ENCODE assay signal across 13 mouse cellular contexts in genomic region chr10:117659819-117660218, GRCm38 (mm10). TPM values are rescaled to one million over a fixed set of nuclear protein-coding genes. Genes with fewer than 3 reads are reported as not detected.
DNase-seq lines count a peak whose midpoint lies in the region; ATAC-seq and TF ChIP-seq lines count a peak whose summit lies in the region.
"Had no signal": no experiment of that assay in that cellular context is flagged by ENCODE, and none has a peak within 500 bp of the region (broad histone marks: within the 10 kb centered on the region; RNA-seq: fewer than 3 reads in every experiment).

No protein-coding gene starts in this region.

- no peaks in the 10 kb centered on the region for H3K36me3 ChIP-seq in heart, adult 2 months (ENCODE audit: control insufficient read depth, insufficient read depth, low read length)
- no peaks in the 10 kb centered on the region for H3K36me3 ChIP-seq in limb, embryonic 11.5 days (ENCODE audit: control insufficient read depth, insufficient read depth, low read length)
- H3K36me3 ChIP-seq: midbrain, embryonic 12.5 days; neural tube, embryonic 13.5 days had no signal

- DNase-seq in heart, adult 2 months: peak in 1 of 2 experiments; percentile 44
- no peak for DNase-seq in heart, postnatal 10 days
- DNase-seq in T-cell, adult 2 months (ENCODE audit: low spot score): peak; percentile 63
- DNase-seq in limb, embryonic 11.5 days (ENCODE audit: low spot score): no peak
- peak; percentile 58 to 68 for DNase-seq in thymus, postnatal 10 days (ENCODE audit: low spot score in 2 of 2)
- DNase-seq in cerebellum, postnatal 4 days (ENCODE audit: low spot score in 2 of 2): no peak
- no peak for DNase-seq in gastrocnemius, postnatal 4 days (ENCODE audit: low spot score in 2 of 2)
- no peak for DNase-seq in gastrocnemius, postnatal 14 days
- DNase-seq: cerebellum, adult 8-10 months; kidney, adult 8-10 months; lung, embryonic 14.5 days had no signal

- 35% methylated on average over 11 of the region's 11 CpGs for WGBS in heart, adult 2 months
- WGBS in limb, embryonic 11.5 days: 60% methylated on average over 11 of the region's 11 CpGs

- no peaks in the 10 kb centered on the region for H3K9me3 ChIP-seq in limb, embryonic 11.5 days (ENCODE audit: control insufficient read depth, low read length)
- H3K9me3 ChIP-seq: midbrain, embryonic 12.5 days; neural tube, embryonic 13.5 days had no signal

- TF ChIP-seq POLR2A in heart, adult 2 months (IDR thresholded peaks at IDR 0.05; ENCODE audit: insufficient read depth, low read depth, low read length): no peak

- H3K27me3 ChIP-seq in heart, adult 2 months (ENCODE audit: control insufficient read depth, insufficient read depth, low read length): no peaks in the 10 kb centered on the region
- H3K27me3 ChIP-seq in limb, embryonic 11.5 days (ENCODE audit: control insufficient read depth, insufficient read depth, low read length): no peaks in the 10 kb centered on the region
- H3K27me3 ChIP-seq: midbrain, embryonic 12.5 days; neural tube, embryonic 13.5 days had no signal

- no peaks in the 10 kb centered on the region for H3K79me2 ChIP-seq in heart, adult 2 months (replicated peaks; ENCODE audit: control insufficient read depth, insufficient read depth, low read length)

- H3K4me1 ChIP-seq in heart, adult 2 months (ENCODE audit: control insufficient read depth, insufficient read depth, low read length): peaks cover 2% of the 10 kb centered on the region
- H3K4me1 ChIP-seq in limb, embryonic 11.5 days (ENCODE audit: control insufficient read depth, insufficient read depth, low read length): peaks cover 6% of the 10 kb centered on the region

- no peak for TF ChIP-seq CTCF in heart, adult 2 months (IDR thresholded peaks at IDR 0.05)

- H3K4me2 ChIP-seq in limb, embryonic 11.5 days (ENCODE audit: low read depth, severe bottlenecking): no peak overlapping the region
- H3K4me2 ChIP-seq: lung, embryonic 14.5 days; midbrain, embryonic 12.5 days; neural tube, embryonic 13.5 days had no signal

- intact Hi-C loops in heart, adult 2 months (cut with DNase I): no loop called here
- intact Hi-C loops in heart, postnatal 10 days (cut with DNase I): no loop called here
- intact Hi-C loops in gastrocnemius, postnatal 14 days (cut with DNase I; ENCODE audit: low total_unique reads): no loop called here

- no peak overlapping the region for H3K9ac ChIP-seq in heart, adult 2 months (ENCODE audit: low read depth, low read length)
- H3K9ac ChIP-seq in limb, embryonic 11.5 days (ENCODE audit: low read length): no peak overlapping the region
- H3K9ac ChIP-seq: lung, embryonic 14.5 days; midbrain, embryonic 12.5 days; neural tube, embryonic 13.5 days had no signal

- peak overlapping the region; percentile 55 for H3K27ac ChIP-seq in heart, adult 2 months
- peak overlapping the region; percentile 59; the same call in 1 of the 2 replicates for H3K27ac ChIP-seq in limb, embryonic 11.5 days (replicated peaks; ENCODE audit: low read depth, low read length)
- H3K27ac ChIP-seq: midbrain, embryonic 12.5 days; neural tube, embryonic 13.5 days had no signal

- H3K4me3 ChIP-seq in heart, adult 2 months: no peak overlapping the region
- H3K4me3 ChIP-seq in limb, embryonic 11.5 days (ENCODE audit: low read depth, low read length): no peak overlapping the region
- H3K4me3 ChIP-seq: midbrain, embryonic 12.5 days; neural tube, embryonic 13.5 days had no signal

- TF ChIP-seq EP300 in heart, adult 2 months (IDR thresholded peaks at IDR 0.05; ENCODE audit: insufficient read depth, low read depth, low read length): no peak

- no peak for ATAC-seq in limb, embryonic 11.5 days (ENCODE audit: insufficient number of reproducible peaks, low FRiP score, low TSS enrichment, low read depth)

RNA-seq across cellular contexts. Expression of gene Cpm, which starts 30.5 kb away (rescaled TPM):
- 1 to 10 TPM; 2.8 to 4.0 TPM for total RNA-seq in heart, adult 2 months (2021)
- polyA plus RNA-seq in heart, adult 2 months (2012; rRNA removed): 3.5 and 6.6 TPM in 2 replicates
- total RNA-seq in heart, postnatal 10 days (2021): 1 to 10 TPM; 5.7 to 5.9 TPM
- 38.3 and 45.1 TPM in 2 replicates for polyA plus RNA-seq in limb, embryonic 11.5 days (2014; fragmentation: Nextera tagmentation; extraction: Ambion mirVana)
- total RNA-seq in gastrocnemius, postnatal 4 days (2021): 10 to 100 TPM; 13.2 to 14.0 TPM
- 1 to 10 TPM; 6.2 to 7.4 TPM for total RNA-seq in gastrocnemius, postnatal 14 days (2021)

RNA-seq across cellular contexts. Expression of gene Mdm2, which starts 50.7 kb away (rescaled TPM):
- 10 to 100 TPM; 50.1 to 51.8 TPM for total RNA-seq in heart, adult 2 months (2021)
- polyA plus RNA-seq in heart, adult 2 months (2012; rRNA removed): 24.5 and 36.2 TPM in 2 replicates
- total RNA-seq in heart, postnatal 10 days (2021): 10 to 100 TPM; 48.4 to 51.8 TPM
- polyA plus RNA-seq in limb, embryonic 11.5 days (2014; fragmentation: Nextera tagmentation; extraction: Ambion mirVana): 63.1 and 66.3 TPM in 2 replicates
- 10 to 100 TPM; 39.6 to 48.6 TPM for total RNA-seq in gastrocnemius, postnatal 4 days (2021)
- total RNA-seq in gastrocnemius, postnatal 14 days (2021): 10 to 100 TPM; 29.4 to 29.8 TPM

Comparison
In these comparisons a context has a peak if more than half of its experiments do, and no peak if none do; other contexts are left out.
1. DNase-seq: peak in T-cell, adult 2 months (single experiment) and thymus, postnatal 10 days (2 of 2); none in heart, postnatal 10 days (0 of 2), limb, embryonic 11.5 days (single experiment), cerebellum, postnatal 4 days (0 of 2), gastrocnemius, postnatal 4 days (0 of 2) and gastrocnemius, postnatal 14 days (single experiment).